Mouse (Mus musculus) kidney, embryonic 14.5 days (tissue): ENCODE measurements around the gene Egln1. TPM values are rescaled to one million over a fixed set of nuclear protein-coding genes. Genes with fewer than 3 reads are reported as not detected.

Experiments used
- ATAC-seq: fragments of 200-750 bp; cut with Nextera tagmentation; 2 replicates; pipeline ENCODE4 v1.8.0; 2017; ENCODE audit warnings: moderate number of reproducible peaks, mild to moderate bottlenecking, moderate TSS enrichment, moderate library complexity; ENCODE audit not compliant: low FRiP score, low TSS enrichment
- H3K27ac ChIP-seq: fragments of 300-500 bp; sonication (generic); 2 replicates; pipeline ENCODE4 v1.5.1; 2014; ENCODE audit warnings: low read depth, mild to moderate bottlenecking, low read length, moderate library complexity, mixed read lengths
- H3K27me3 ChIP-seq: fragments of 300-500 bp; sonication (generic); 2 replicates; pipeline ENCODE4 v1.6.1; 2014; ENCODE audit warnings: mild to moderate bottlenecking, low read length; ENCODE audit not compliant: control insufficient read depth, insufficient read depth
- H3K36me3 ChIP-seq: fragments of 300-500 bp; sonication (generic); 2 replicates; pipeline ENCODE4 v1.6.1; 2014; ENCODE audit warnings: low read length, mixed read lengths; ENCODE audit not compliant: control insufficient read depth, insufficient read depth
- H3K4me1 ChIP-seq: fragments of 300-500 bp; sonication (generic); 2 replicates; pipeline ENCODE4 v1.6.1; 2014; ENCODE audit warnings: low read length, mixed read lengths; ENCODE audit not compliant: control insufficient read depth, insufficient read depth
- H3K4me2 ChIP-seq: fragments of 300-500 bp; sonication (generic); replicated peaks from 2 replicates; pipeline ENCODE4 v1.6.1; 2014; ENCODE audit warnings: low read depth, mild to moderate bottlenecking, low read length
- H3K4me3 ChIP-seq: fragments of 300-500 bp; sonication (generic); 2 replicates; pipeline ENCODE4 v1.5.1; 2014; ENCODE audit warnings: mild to moderate bottlenecking, low read length
- H3K9ac ChIP-seq: fragments of 300-500 bp; sonication (generic); 2 replicates; pipeline ENCODE4 v1.6.1; 2014; ENCODE audit warnings: low read depth, mild to moderate bottlenecking, low read length, moderate library complexity
- H3K9me3 ChIP-seq: fragments of 300-500 bp; sonication (generic); 2 replicates; pipeline ENCODE4 v1.6.1; 2016; ENCODE audit warnings: low read length; ENCODE audit not compliant: control insufficient read depth
- WGBS: fragments of 180-500 bp; shearing (Covaris S2); extraction: QIAGEN DNeasy Blood & Tissue Kit; methylation state at CpG from one replicate; pipeline ENCODE4 v1.1.7; 2014; 5-methylcytosine and 5-hydroxymethylcytosine counted together
- polyA plus RNA-seq: library from polyadenylated mRNA; unstranded; fragments of >200 nt; fragmentation: Nextera tagmentation; extraction: Ambion mirVana; gene quantifications from 2 replicates; pipeline ENCODE4 v1.2.1, GENCODE M21; 2014

The Egln1 gene
- polyA plus RNA-seq, 1 experiment from 2014 or later: 15.8 TPM

- 98% methylated on average over 3 of the region's 3 CpGs for WGBS
Measured at GRCm38 (mm10) chr8:124860188-124860587, 88.9 kb downstream of the Egln1 start.

GRCm38 (mm10) chr8:124859466-124859865 lies 89.7 kb downstream of the Egln1 start:
- H3K4me1 ChIP-seq: peaks cover 6% of the 10 kb centered on the region; the same call in 1 of the 2 replicates
- no peak for ATAC-seq
- H3K9me3 ChIP-seq: peaks cover 30% of the 10 kb centered on the region
- H3K27me3 ChIP-seq: no peaks in the 10 kb centered on the region
- no peak overlapping the region for H3K4me2 ChIP-seq
- no peak overlapping the region for H3K9ac ChIP-seq
- H3K4me3 ChIP-seq: no peak overlapping the region
- H3K27ac ChIP-seq: no peak overlapping the region
- peaks cover 60% of the 10 kb centered on the region for H3K36me3 ChIP-seq

More at GRCm38 (mm10) chr8:124860188-124860587, 88.9 kb downstream of the Egln1 start:
- no peak for ATAC-seq
- peaks cover 53% of the 10 kb centered on the region for H3K36me3 ChIP-seq
- no peaks in the 10 kb centered on the region for H3K27me3 ChIP-seq
- no peak overlapping the region for H3K27ac ChIP-seq
- H3K9me3 ChIP-seq: peaks cover 23% of the 10 kb centered on the region
- peaks cover 6% of the 10 kb centered on the region; the same call in 1 of the 2 replicates for H3K4me1 ChIP-seq
- no peak overlapping the region for H3K4me2 ChIP-seq
- H3K4me3 ChIP-seq: no peak overlapping the region
- no peak overlapping the region for H3K9ac ChIP-seq

Other genes with a start within 250 kb of the Egln1 start
- 36.3 and 57.1 TPM in 2 replicates for gene Ttc13, start 227.3 kb downstream of the Egln1 start, polyA plus RNA-seq
- 30.9 and 32.2 TPM in 2 replicates for gene Arv1, start 227.2 kb downstream of the Egln1 start, polyA plus RNA-seq
- 6.2 and 6.8 TPM in 2 replicates for gene Fam89a, start 197.5 kb downstream of the Egln1 start, polyA plus RNA-seq
- gene Trim67, start 156.2 kb downstream of the Egln1 start, polyA plus RNA-seq: 0.03 TPM in 1 of 2 replicates, not detected in the other
- 79.3 and 122 TPM in 2 replicates for gene Gnpat, start 86.3 kb downstream of the Egln1 start, polyA plus RNA-seq
- gene 2810004N23Rik, start 86.2 kb downstream of the Egln1 start, polyA plus RNA-seq: 47.5 and 52.9 TPM in 2 replicates
- 5.4 and 8.1 TPM in 2 replicates for gene Exoc8, start 51.6 kb downstream of the Egln1 start, polyA plus RNA-seq
- gene Sprtn, start 51.4 kb downstream of the Egln1 start, polyA plus RNA-seq: 6.6 and 9.1 TPM in 2 replicates
- 86.0 and 128 TPM in 2 replicates for gene Tsnax, start 63.7 kb upstream of the Egln1 start, polyA plus RNA-seq
- 2.2 and 3.2 TPM in 2 replicates for gene Disc1, start 104.9 kb upstream of the Egln1 start, polyA plus RNA-seq